Mouse (Mus musculus): ENCODE data around the gene Mog. TPM values are rescaled to one million over a fixed set of nuclear protein-coding genes. Genes with fewer than 3 reads are reported as not detected.
A peak's percentile ranks its signal among the peaks of the same experiment; 100 is the strongest.
"Not testable (repeated sequence)": the region's sequence is repeated elsewhere in the genome, so short reads cannot be mapped to it uniquely, and the experiment has no call there.

Mog gene
- polyA plus RNA-seq, 1 experiment from 2014 or later = 0.10 TPM

DNA sequence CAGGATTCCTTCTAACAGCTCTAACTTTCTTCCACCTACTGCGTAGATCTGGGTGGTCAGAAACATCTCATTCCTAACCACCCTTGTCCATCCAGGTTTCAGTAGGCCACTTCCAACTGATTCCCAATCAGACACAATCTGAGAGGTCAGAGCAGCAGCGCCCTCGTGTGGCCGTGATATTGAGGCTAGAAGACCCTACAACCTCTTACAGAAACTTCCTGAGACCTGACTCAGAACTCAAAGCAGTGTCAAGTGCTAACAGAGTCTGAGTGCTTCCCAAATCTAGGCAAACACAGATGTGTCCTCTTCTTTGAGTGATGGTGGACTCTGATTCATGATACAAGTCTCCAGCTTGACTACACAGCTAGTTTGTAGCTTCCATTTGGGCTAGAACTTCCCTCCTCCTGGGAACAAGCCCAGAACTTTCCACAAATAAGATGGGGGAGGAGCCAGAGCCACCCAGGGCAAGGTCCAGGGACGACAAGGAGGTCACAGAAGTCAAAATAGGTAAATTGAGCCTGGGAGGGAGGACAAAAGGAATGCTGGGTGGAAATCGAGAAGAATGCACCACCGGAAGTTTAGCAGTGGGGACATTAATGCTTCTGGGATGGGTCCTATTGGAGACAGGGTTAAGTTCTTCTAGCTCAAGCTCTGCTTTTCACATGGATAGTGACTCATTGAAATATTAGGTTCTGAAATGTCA, 26.0 kb downstream of the Mog start:
- ChIA-PET CTCF (interaction anchor here (0.6 to 3.1 kb wide), 24 partner anchors 10 to 207 kb away, joined by 3 to 16 read pairs (median 4); partner anchors contain the start of gene 2410137M14Rik), POLR2A (no interaction called here)
- TF ChIP-seq CTCF (IDR thresholded peaks at IDR 0.05) = peak; percentile 87
- H3K27me3 ChIP-seq = no peaks in the 10 kb centered on the region
- ATAC-seq = peak; percentile 85
- DNase-seq (ENCODE audit: low read depth, low spot score) = peak; percentile 28
- in situ Hi-C loops (cut with MboI; ENCODE audit: low pct_unique_long_range_greater_than_20kb) = no loop called here

DNA sequence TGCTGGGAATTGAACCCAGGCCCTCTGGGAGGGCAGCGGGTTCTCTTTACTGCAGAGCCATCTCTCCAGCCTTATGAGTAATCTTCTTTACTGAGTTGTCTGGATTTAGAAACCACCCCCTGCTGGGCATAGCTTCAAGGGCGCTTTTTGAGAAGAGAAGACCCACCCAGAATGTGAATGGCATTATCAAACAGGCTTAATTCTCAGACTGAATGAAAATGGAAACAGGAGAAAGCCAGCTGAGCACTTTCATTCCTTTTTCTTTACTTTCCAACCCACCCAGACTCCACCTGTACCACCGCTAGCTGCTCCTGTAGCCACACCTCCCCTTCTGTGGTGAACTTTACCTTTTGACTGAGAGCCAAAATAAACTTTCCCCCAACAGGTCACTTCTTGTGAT, 27.8 kb downstream of the Mog start:
- CTCF ChIA-PET = interaction anchor here (1.5 to 3.1 kb wide), 3 partner anchors 30 to 81 kb away, joined by 3 to 16 read pairs (median 8); no protein-coding TSS in a partner anchor

DNA sequence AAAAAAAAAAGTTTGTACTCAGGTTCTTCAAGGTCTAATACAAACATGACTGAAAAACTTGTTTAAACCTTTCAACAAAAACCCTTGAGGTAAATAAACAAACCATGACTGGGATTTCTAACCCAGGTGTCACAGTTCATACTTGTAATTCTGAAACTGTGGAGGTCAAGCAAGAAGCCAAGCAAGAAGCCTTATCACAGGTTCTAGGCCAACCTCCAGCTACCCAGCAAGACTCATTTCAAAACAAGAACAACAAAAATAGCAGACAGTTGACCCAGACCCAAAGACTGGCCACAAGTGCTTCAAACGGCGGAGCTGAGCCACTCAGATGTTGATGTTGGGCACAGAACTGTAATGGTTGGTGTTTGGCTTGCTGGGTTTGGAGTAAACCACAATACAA, 28.7 kb downstream of the Mog start:
- no peak for TF ChIP-seq CTCF (IDR thresholded peaks at IDR 0.05)
- DNase-seq (ENCODE audit: low read depth, low spot score) (no peak), ATAC-seq (no peak)
- in situ Hi-C loops (cut with MboI; ENCODE audit: low pct_unique_long_range_greater_than_20kb) = no loop called here
- peaks cover 4% of the 10 kb centered on the region for H3K27me3 ChIP-seq
- POLR2A ChIA-PET = no interaction called here
- CTCF ChIA-PET = interaction anchor here (1.5 kb wide), 1 partner anchor 29 kb away, joined by 3 read pairs; no protein-coding TSS in a partner anchor

More for the DNA sequence above, 27.8 kb downstream of the Mog start:
- H3K27me3 ChIP-seq = peaks cover 4% of the 10 kb centered on the region
- in situ Hi-C loops (cut with MboI; ENCODE audit: low pct_unique_long_range_greater_than_20kb) = no loop called here
- TF ChIP-seq CTCF (IDR thresholded peaks at IDR 0.05) = no peak
- no peak for DNase-seq (ENCODE audit: low read depth, low spot score)
- no peak for ATAC-seq
- POLR2A ChIA-PET = no interaction called here

DNA sequence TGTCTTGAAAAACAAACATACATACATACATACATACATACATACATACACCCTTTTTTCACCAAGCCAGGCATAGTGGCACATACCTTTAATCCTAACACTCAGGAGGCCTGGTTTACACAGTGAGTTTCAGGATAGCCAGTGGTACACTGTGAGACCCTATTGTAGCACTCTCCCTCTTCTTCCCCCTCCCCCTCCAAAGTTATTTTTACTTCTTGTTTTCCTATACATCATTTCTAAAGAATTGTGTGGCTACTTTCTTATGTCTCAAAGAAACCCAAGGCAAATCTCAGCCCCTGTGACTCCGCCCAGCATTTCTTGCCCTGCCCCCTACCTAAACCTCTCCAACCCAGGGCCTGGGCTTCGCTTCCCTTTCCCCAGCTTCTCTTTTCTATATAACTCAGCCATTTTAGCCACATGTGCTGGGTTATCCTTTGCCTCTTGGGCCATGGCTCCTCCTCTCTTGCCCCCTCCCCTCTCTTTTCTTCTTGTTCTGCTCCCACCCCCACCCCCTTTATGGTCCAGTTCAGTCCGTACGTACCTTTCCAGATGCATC, 29.4 kb downstream of the Mog start:
- ATAC-seq = no peak
- POLR2A ChIA-PET = interaction anchor here (0.6 kb wide), 1 partner anchor 120 kb away, joined by 4 read pairs; no protein-coding TSS in a partner anchor
- CTCF ChIA-PET = no interaction called here
- TF ChIP-seq CTCF (IDR thresholded peaks at IDR 0.05) = no peak
- in situ Hi-C loops (cut with MboI; ENCODE audit: low pct_unique_long_range_greater_than_20kb) = no loop called here
- DNase-seq (ENCODE audit: low read depth, low spot score) = no peak
- peaks cover 7% of the 10 kb centered on the region for H3K27me3 ChIP-seq

DNA sequence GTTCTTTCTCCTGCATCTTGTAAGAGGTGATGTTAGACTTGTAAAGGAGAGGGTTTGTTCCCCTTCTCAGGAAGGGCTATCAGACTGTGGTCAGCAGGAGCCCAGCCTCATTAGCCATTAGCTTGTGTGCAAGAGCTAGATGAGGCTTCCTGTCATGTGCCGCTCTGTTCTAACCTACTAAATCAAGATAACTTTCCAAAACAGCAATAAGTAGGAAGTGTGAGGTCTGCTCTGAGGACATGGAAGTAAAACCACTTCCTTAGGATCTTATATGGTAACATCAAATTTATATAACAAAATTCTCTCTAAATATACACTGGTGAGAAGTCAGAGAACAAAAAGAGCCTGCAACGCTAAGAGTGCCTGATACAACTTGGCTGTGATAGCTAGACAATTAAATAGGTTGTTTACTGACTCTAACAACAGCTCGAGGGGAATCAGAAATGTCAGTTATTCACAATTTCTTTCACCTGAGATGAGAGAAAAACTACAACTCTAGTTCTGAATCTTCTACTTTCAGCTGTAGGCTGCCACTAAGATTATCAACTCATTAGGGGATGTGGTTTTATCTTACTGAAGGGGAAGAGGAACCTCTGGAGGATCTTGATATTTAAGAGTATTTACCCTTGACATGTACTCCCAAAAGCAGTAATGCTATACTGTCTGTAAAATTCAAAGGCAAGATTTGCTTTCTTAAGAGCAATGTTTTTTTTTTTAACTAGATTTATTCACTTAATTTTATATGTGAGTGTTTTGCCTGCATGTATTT, 30.7 kb downstream of the Mog start:
- ATAC-seq (no peak), DNase-seq (ENCODE audit: low read depth, low spot score) (no peak)
- TF ChIP-seq CTCF (IDR thresholded peaks at IDR 0.05) = no peak
- peaks cover 7% of the 10 kb centered on the region for H3K27me3 ChIP-seq
- CTCF ChIA-PET = interaction anchor here (0.8 kb wide), 1 partner anchor 79 kb away, joined by 3 read pairs; no protein-coding TSS in a partner anchor
- in situ Hi-C loops (cut with MboI; ENCODE audit: low pct_unique_long_range_greater_than_20kb) = no loop called here
- POLR2A ChIA-PET = no interaction called here

DNA sequence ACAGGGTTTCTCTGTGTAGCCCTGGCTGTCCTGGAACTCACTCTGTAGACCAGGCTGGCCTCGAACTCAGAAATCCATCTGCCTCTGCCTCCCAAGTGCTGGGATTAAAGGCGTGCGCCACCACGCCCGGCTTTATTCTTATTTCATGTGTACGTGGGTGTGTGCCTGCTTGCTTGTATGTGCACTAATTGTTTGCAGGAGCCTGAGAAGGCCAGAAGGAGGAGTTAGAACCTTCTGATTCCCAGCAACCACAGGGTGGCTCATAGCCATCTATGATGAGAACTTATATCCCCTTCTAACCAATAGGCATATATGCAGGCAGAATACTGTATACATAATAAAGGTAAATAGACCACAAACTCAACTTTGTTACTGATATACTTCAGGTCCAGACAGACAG, 32.6 kb downstream of the Mog start:
- ATAC-seq; DNase-seq (ENCODE audit: low read depth, low spot score); in situ Hi-C loops (cut with MboI; ENCODE audit: low pct_unique_long_range_greater_than_20kb): not testable (repeated sequence)

DNA sequence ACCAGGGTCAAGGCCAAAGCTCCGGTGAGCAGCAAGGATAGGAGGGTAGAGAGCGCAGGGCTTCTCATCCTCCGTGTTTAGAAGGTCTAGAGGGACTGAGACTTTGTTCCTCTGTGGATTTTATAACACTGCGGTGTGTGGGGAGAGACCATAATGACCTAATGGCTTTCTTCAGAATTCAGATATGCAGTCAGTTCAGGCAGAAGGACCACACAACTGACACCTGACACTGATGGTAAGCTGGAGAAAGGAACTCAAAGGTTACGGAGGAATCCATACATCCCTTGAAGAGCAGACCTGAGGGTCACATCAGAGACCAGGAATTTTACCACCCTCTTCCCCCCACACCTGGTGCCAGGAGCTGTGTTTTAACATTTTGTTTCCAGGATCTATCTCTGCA, 33.8 kb downstream of the Mog start, which contains the start of gene H2-M5:
H2-M5 (minus strand) TSS at position 101 of the 400 bp plus-strand sequence.
- in situ Hi-C loops (cut with MboI; ENCODE audit: low pct_unique_long_range_greater_than_20kb) = no loop called here
- POLR2A ChIA-PET = no interaction called here
- H3K27me3 ChIP-seq = peaks cover 7% of the 10 kb centered on the region
- no peak for DNase-seq (ENCODE audit: low read depth, low spot score)
- no peak for TF ChIP-seq CTCF (IDR thresholded peaks at IDR 0.05)
- no peak for ATAC-seq
- CTCF ChIA-PET = no interaction called here

More for the DNA sequence above, 32.6 kb downstream of the Mog start:
- CTCF ChIA-PET, POLR2A ChIA-PET, H3K27me3 ChIP-seq: not testable (repeated sequence)

DNA sequence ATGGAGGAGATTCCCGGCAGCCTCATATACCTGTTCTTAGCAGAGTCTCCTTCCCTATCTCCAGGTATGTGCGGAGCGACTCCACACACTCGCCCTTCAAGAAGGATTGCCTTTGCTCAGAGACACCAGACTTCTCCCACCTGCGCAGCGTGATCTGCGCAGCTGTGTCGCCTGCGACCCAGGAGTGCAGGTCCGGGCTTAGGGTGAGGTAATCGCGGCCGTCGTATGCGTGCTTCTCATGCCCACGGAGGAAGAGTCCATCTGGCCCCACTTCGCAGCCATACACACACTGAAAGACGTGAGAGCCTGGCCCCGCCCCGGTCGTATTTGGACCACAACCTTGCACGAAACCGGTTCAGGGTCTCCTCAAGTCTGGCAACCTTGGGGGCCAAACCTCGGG, 34.7 kb downstream of the Mog start:
- peaks cover 7% of the 10 kb centered on the region for H3K27me3 ChIP-seq
- ATAC-seq = no peak
- in situ Hi-C loops (cut with MboI; ENCODE audit: low pct_unique_long_range_greater_than_20kb) = no loop called here
- no peak for DNase-seq (ENCODE audit: low read depth, low spot score)
- CTCF ChIA-PET = no interaction called here
- no peak for TF ChIP-seq CTCF (IDR thresholded peaks at IDR 0.05)
- POLR2A ChIA-PET = no interaction called here

DNA sequence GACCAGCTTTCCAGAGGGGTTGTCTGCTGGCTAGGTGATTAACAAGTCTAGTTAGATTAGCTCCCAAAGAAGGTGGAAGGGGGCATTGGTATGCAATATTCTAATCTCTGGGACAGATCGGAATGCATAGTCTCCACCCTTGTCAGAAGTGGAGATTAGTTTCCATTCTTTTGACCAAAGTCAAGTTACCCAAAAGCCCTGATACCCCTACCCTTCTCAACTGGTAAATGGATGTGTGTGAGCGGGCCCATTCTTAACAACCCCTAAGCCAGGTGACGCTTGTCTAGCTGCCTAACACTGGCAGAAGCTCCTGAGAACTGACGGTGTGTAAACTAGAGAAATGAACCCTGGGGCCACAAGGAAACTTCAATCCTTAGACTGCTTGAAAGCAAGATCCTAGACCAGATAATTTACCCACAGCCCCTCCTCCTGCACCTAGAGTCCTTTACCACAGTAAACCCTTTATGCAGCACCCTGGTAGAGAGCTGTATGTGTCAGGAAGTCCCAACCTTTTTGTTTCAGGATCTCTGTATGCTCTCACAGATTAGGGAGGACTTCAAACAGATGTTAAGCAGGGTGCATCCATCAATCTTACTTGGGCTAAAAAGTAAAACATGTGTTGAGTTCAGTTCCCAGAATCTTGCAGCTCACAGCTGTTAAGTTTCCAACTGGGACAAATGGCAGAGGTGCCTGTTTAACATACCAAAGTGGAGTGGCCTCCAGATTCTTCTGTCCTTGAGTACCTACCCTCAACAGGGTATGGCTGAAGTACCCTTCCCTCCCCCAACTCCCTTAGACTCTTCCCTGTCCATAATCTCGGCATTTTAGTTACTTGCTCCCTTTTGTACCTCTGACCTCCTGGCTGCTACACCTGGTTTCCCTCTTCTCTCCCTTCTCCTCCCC, 40.7 kb downstream of the Mog start:
- DNase-seq (ENCODE audit: low read depth, low spot score) (no peak), ATAC-seq (no peak)
- in situ Hi-C loops (cut with MboI; ENCODE audit: low pct_unique_long_range_greater_than_20kb) = no loop called here
- H3K27me3 ChIP-seq = peaks cover 16% of the 10 kb centered on the region
- TF ChIP-seq CTCF (IDR thresholded peaks at IDR 0.05) = no peak
- CTCF ChIA-PET = interaction anchor here (0.8 to 1.3 kb wide), 4 partner anchors 11 to 90 kb away, joined by 3 to 5 read pairs (median 4); no protein-coding TSS in a partner anchor
- POLR2A ChIA-PET = no interaction called here

DNA sequence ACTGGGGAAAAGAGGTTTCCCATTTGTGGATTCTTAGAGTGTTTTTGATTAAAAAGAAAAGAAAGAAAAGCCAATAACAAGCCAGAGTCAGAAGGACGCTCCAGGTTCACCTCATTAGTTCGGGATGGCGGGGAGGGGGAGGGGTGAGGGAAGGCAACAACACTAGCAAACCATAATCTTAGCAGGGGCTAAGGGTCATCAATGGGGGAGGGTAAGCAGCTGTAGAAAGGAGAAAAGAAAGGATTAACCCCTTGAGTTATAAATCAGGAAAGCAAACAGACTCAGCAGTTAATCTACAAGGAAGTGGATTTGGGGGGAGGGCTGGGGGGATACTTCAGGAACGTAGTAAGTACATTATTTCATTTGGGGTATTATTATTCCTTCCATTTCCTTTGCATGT, 41.4 kb downstream of the Mog start:
- H3K27me3 ChIP-seq = peaks cover 16% of the 10 kb centered on the region
- DNase-seq (ENCODE audit: low read depth, low spot score) = no peak
- no peak for TF ChIP-seq CTCF (IDR thresholded peaks at IDR 0.05)
- in situ Hi-C loops (cut with MboI; ENCODE audit: low pct_unique_long_range_greater_than_20kb) = no loop called here
- ChIA-PET CTCF (interaction anchor here (0.8 to 1.3 kb wide), 4 partner anchors 10 to 89 kb away, joined by 3 to 5 read pairs (median 4); no protein-coding TSS in a partner anchor), POLR2A (interaction anchor here (0.7 kb wide), 1 partner anchor 155 kb away, joined by 5 read pairs; no protein-coding TSS in a partner anchor)
- no peak for ATAC-seq
